Mouse (Mus musculus): ENCODE data around the gene Cops7a. TPM values are rescaled to one million over a fixed set of nuclear protein-coding genes. Genes with fewer than 3 reads are reported as not detected.

Cops7a gene
- total RNA-seq, 1 experiment from 2014 or later = 117 TPM

GRCm38 (mm10) chr6:124918890-124919627 lies 46.3 kb downstream of the Cops7a start:
- DNase-seq = no peak

DNA sequence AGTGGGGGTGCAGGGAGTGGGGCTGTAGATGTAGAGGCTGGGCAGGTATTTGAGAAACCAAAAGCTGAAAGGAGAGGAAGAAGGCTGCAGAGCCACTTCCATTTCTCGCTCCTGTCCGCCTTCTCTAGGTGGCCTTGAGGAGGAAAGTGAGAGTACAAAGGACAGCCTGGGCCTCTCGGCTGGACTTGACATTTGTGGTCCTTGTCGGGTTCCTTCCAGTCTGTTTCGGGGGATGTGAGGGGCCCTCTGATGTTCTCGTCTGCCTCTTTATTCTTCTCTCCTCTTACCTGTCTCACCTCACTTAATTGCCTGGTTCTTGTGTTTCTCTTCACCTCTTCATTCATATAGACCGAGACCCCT lies 47.0 kb downstream of the Cops7a start:
- no peak for DNase-seq

GRCm38 (mm10) chr6:124917518-124918330 lies 47.6 kb downstream of the Cops7a start:
- DNase-seq = peak; percentile 96

DNA sequence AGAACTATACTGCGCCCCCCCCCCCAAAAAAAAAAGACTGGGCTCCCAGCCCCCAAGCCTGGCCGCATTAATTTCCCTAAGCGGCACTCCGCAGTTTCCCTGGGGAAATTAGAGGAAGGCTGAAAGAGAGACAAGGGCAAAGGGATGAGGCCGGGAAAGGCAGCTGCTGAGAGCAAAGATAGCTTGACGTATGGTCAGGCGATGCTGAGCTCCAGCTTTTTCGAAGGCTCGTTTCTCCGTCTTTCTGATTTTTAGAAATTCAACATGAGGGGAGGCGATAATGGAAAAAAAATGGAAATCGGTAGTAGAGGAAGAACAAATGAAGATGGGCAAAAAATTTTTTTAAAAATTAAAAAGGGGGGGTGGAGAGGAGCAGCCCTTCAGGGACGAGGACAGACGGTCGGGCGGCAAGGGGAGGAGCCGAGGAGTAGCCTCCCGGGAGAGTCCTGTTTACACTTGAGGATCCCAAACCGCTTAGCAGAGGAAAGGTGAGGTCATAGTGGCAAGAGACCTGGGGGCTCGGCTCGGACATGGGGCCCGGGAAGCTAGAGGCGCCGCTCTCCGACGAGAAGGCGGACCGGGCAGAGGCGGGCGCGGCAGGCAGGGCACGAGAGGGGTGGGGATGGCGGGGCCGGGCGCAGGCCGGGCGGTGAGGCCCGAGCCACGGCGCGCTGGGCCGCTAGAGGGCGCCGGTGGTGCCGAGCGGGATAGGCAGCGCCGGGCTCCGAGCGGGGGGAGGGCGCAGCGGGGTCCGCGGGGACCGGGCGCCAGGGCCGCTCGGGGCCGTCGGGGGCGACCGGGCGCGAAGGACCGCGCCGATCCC lies 48.4 kb downstream of the Cops7a start:
- DNase-seq = peak; percentile 96

DNA sequence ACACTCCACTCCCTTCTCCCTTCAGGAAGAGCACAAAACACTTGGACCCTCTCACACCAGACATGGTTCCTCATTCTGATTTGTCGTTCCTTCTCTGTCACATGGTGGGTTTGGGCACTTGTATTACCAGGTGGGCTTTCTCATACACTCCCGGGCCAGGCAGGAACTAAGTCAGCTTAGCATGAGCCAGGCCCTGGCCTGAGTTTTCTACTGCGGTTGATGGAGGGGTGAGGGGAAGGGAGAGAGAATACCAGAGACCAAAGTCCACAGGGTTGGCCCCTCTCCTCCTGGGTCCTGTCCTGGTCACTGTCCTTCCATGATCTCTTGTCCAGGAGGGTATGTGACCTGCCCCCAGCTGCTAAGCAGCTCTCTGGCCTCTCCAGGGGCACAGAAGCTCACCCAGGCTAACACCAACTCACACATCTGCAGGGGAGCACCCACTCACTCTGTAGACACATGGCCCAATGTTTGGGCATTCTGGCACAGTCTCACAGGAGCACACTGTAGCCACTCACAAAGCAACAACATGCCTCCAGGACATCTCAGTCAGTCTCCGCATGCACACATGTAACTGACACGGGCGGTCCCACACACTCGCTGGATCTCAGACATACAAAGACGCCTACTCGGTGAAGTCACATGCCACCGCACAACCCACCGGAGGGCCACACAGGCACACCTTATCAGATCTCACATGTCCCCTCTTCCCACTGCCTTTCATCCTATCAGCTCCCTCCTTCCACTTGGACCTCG lies 49.2 kb downstream of the Cops7a start:
- DNase-seq = peak; percentile 56

DNA sequence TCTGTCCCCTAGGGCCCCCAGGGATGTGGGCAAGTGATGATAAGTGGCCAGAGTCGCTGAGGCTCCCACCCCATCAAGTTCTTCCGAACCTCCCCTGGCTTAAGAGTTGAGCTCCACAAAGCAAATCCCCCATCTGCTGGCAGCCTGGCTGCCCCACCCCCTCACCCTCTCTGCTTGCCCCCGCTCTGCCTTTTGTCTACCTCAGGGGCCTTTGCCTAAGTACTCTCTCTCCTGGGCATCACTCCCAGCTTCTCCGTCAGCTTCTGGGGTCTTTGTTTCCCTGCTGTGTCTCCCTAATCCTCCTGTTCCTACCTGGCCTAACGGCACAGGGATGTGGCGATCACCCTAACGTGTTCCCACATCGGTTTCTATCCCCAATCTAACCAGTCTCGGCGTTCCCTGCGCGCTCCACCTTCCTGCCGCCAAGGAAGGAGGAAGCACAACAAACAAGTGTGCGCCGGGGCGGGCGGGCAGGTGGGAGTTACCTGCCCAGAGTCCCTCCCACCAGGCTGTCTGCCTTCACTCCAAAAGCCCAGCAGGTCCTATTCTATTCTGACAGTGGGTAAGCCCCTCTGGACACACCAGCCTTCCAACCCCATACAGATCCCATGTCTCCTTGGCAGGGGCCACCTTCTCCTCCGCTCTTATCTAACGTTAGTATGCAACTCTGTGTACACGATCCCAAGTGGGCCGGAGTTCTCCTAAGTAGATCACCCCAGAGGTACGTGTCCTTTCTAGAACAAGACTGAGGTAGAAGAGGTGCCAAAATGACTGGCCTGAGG lies 50.0 kb downstream of the Cops7a start:
- peak; percentile 55 for DNase-seq

- DNase-seq = no peak
These were observed 50.8 kb downstream of the Cops7a start for GRCm38 (mm10) chr6:124914511-124914910.

DNA sequence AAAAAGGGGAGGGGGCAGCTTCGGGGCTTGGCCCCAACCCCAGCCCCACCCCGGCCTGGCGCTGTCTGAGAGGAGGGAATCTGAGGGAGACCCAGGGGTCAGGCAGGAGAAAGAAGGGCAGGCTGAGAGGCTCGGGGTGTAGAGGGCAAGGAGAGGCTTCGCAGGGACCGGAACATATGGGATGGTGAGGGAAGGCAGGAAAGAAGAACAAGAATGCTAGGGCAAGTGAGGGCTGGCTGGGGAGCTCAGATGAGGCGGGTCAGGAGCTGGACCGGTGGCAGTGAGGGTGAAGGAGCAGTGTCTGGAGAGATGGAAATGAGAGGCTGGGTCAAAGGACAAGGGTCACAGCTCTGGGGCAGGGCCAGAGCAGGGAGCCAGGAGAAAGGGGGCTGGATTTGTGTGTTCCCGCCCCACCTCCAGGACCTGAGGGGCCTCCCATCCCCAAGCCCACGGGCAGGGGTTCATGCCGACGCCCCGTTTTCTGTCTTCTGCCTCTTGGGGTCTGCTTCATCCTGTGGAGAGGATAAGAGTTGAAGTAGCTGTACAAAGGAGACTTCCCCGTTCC lies 51.5 kb downstream of the Cops7a start:
- DNase-seq = no peak

- DNase-seq = peak; percentile 38
These were observed 52.1 kb downstream of the Cops7a start for GRCm38 (mm10) chr6:124913214-124913613.

- DNase-seq = no peak
These were observed 53.7 kb downstream of the Cops7a start, which contains the start of gene Lag3 for GRCm38 (mm10) chr6:124911533-124912218. Lag3 (minus strand) TSS chr6:124911705.

- DNase-seq = peak; percentile 38
These were observed 55.3 kb downstream of the Cops7a start for GRCm38 (mm10) chr6:124910032-124910431.

Other genes with a start within 250 kb of the Cops7a start
- gene Ptpn6, start 226.8 kb downstream of the Cops7a start, total RNA-seq (2021) = 7.3 and 23.1 TPM in 2 replicates
- gene Grcc10, start 224.2 kb downstream of the Cops7a start, total RNA-seq (2021) = 338 and 346 TPM in 2 replicates
- gene Gm45234, start 209.5 kb downstream of the Cops7a start, total RNA-seq (2021) = not detected in 2 replicates
- gene Atn1, start 209.0 kb downstream of the Cops7a start, total RNA-seq (2021) = 70.3 and 84.6 TPM in 2 replicates
- gene Eno2, start 195.9 kb downstream of the Cops7a start, total RNA-seq (2021) = 13.0 and 18.9 TPM in 2 replicates
- gene Lrrc23, start 185.8 kb downstream of the Cops7a start, total RNA-seq (2021) = not detected in 2 replicates
- 13.0 and 14.6 TPM in 2 replicates for gene Spsb2, start 156.9 kb downstream of the Cops7a start, total RNA-seq (2021)
- gene Tpi1, start 151.2 kb downstream of the Cops7a start, total RNA-seq (2021) = 425 and 436 TPM in 2 replicates
- gene Usp5, start 136.1 kb downstream of the Cops7a start, total RNA-seq (2021) = 83.2 and 103 TPM in 2 replicates
- gene Cdca3, start 136.0 kb downstream of the Cops7a start, total RNA-seq (2021) = 22.2 and 26.1 TPM in 2 replicates
- 9.4 and 9.5 TPM in 2 replicates for gene Gnb3, start 125.3 kb downstream of the Cops7a start, total RNA-seq (2021)
- gene P3h3, start 107.8 kb downstream of the Cops7a start, total RNA-seq (2021) = 21.4 and 26.1 TPM in 2 replicates
- gene Gpr162, start 101.6 kb downstream of the Cops7a start, total RNA-seq (2021) = 1.6 and 2.3 TPM in 2 replicates
- gene Cd4, start 77.3 kb downstream of the Cops7a start, total RNA-seq (2021) = 1.4 and 13.0 TPM in 2 replicates
- 1.5 and 2.5 TPM in 2 replicates for gene Lag3, start 53.8 kb downstream of the Cops7a start, total RNA-seq (2021)
- gene Ptms, start 45.4 kb downstream of the Cops7a start, total RNA-seq (2021) = 917 and 925 TPM in 2 replicates
- gene Mlf2, start 34.2 kb downstream of the Cops7a start, total RNA-seq (2021) = 274 and 276 TPM in 2 replicates
- 4.8 and 5.4 TPM in 2 replicates for gene Pianp, start 31.2 kb upstream of the Cops7a start, total RNA-seq (2021)
- gene Zfp384, start 43.6 kb upstream of the Cops7a start, total RNA-seq (2021) = 47.2 and 50.4 TPM in 2 replicates
- 64.9 and 71.8 TPM in 2 replicates for gene Ing4, start 74.2 kb upstream of the Cops7a start, total RNA-seq (2021)
- gene Acrbp, start 84.2 kb upstream of the Cops7a start, total RNA-seq (2021) = 7.5 and 8.2 TPM in 2 replicates
- gene Lpar5, start 102.4 kb upstream of the Cops7a start, total RNA-seq (2021) = 0.44 and 2.1 TPM in 2 replicates
- 189 and 192 TPM in 2 replicates for gene Chd4, start 130.4 kb upstream of the Cops7a start, total RNA-seq (2021)
- 47.0 and 53.7 TPM in 2 replicates for gene Nop2, start 166.4 kb upstream of the Cops7a start, total RNA-seq (2021)
- gene Iffo1, start 179.7 kb upstream of the Cops7a start, total RNA-seq (2021) = 18.6 and 25.0 TPM in 2 replicates
- 1,705 and 1,924 TPM in 2 replicates for gene Gapdh, start 200.9 kb upstream of the Cops7a start, total RNA-seq (2021)
- gene Ncapd2, start 226.2 kb upstream of the Cops7a start, total RNA-seq (2021) = 43.2 and 45.2 TPM in 2 replicates
- 222 and 232 TPM in 2 replicates for gene Mrpl51, start 226.3 kb upstream of the Cops7a start, total RNA-seq (2021)